Mouse (Mus musculus) C2C12 (cell line): ENCODE measurements around the gene Zzz3. TPM values are rescaled to one million over a fixed set of nuclear protein-coding genes. Genes with fewer than 3 reads are reported as not detected.

Experiments
- H3K27me3 ChIP-seq: one replicate; pipeline ENCODE4 v1.6.1; 2011; ENCODE audit not compliant: control insufficient read depth, insufficient read depth, insufficient read length
- H3K36me3 ChIP-seq: one replicate; pipeline ENCODE4 v1.6.1; 2011; ENCODE audit not compliant: control insufficient read depth, insufficient read depth
- H3K4me3 ChIP-seq: one replicate; pipeline ENCODE4 v1.5.1; 2011; ENCODE audit warnings: mild to moderate bottlenecking, control low read depth; ENCODE audit not compliant: poor library complexity, insufficient read depth, severe bottlenecking
- H3K79me2 ChIP-seq: one replicate; pipeline ENCODE4 v1.6.1; 2011; ENCODE audit not compliant: control insufficient read depth, insufficient read depth
- H3K79me3 ChIP-seq: one replicate; pipeline ENCODE4 v1.6.1; 2011; ENCODE audit warnings: low read depth, control low read depth
- H3ac ChIP-seq: one replicate; pipeline ENCODE3; 2011; ENCODE audit warnings: low read depth; ENCODE audit not compliant: control insufficient read depth, insufficient read length
- CEBPB ChIP-seq: IDR thresholded peaks from one replicate; pipeline ENCODE4 v1.6.1; 2011; ENCODE audit warnings: low read depth, mild to moderate bottlenecking, control low read depth, moderate library complexity
- CTCF ChIP-seq: IDR thresholded peaks from one replicate; pipeline ENCODE4 v1.5.1; 2011; ENCODE audit not compliant: control insufficient read depth, insufficient read depth, insufficient read length
- FOSL1 ChIP-seq: IDR thresholded peaks from one replicate; pipeline ENCODE4 v1.8.0; 2011; ENCODE audit warnings: mild to moderate bottlenecking, low read length; ENCODE audit not compliant: poor library complexity, insufficient read depth, severe bottlenecking
- MAX ChIP-seq: IDR thresholded peaks from one replicate; pipeline ENCODE4 v1.6.1; 2011; ENCODE audit warnings: mild to moderate bottlenecking, control low read depth
- MYOD1 ChIP-seq: IDR thresholded peaks from one replicate; pipeline ENCODE4 v1.6.1; 2011; ENCODE audit warnings: low read depth; ENCODE audit not compliant: control insufficient read depth, insufficient read length
- MYOG ChIP-seq: IDR thresholded peaks from one replicate; pipeline ENCODE4 v1.6.1; 2011; ENCODE audit not compliant: control insufficient read depth, insufficient read length; ENCODE audit errors: extremely low read depth
- USF1 ChIP-seq: IDR thresholded peaks from one replicate; pipeline ENCODE4 v1.6.1; 2011; ENCODE audit warnings: low read depth, mild to moderate bottlenecking, control low read depth, moderate library complexity
- polyA plus RNA-seq: library from polyadenylated mRNA; unstranded; fragments of >200 nt; fragmentation: generic; extraction: Trizol; gene quantifications from one replicate; pipeline ENCODE4 v1.2.1, GENCODE M21; 2012; ENCODE audit warnings: missing spikeins

The Zzz3 gene
- polyA plus RNA-seq, 1 experiment, result 7.6 TPM

DNA sequence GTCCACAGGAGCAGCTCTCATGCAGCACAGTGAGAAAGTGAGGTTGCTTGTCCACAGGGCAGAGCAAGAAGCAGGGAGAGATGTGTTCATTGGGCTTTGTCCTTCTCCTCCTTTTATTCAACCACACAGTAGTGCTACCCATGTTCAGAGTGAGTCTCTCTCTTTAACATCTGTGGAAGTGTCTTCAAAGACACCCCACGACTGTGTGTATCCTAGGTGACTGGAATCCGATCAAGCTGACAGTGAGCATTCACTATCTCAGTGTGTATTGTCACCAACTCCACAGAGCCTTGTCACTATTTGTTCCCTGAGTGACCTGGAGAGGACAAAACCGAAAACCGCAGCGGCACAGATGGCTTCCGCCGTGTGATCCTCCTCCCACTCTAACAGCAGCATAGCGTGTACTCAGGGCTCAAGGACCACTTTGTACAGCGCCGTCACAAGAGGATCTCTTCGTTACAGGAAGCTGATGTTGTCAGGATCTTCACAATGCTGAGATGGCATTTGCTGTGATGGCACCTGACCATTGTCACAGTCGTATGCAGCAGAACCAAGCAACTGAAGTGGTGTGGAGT lies 113.2 kb downstream of the Zzz3 start:
- TF ChIP-seq MYOD1, result no peak
- no peaks in the 10 kb centered on the region for H3K36me3 ChIP-seq
- H3K79me2 ChIP-seq, result no peaks in the 10 kb centered on the region
- no peaks in the 10 kb centered on the region for H3K79me3 ChIP-seq
- no peak overlapping the region for H3ac ChIP-seq
- H3K27me3 ChIP-seq, result no peaks in the 10 kb centered on the region
- no peak overlapping the region for H3K4me3 ChIP-seq

DNA sequence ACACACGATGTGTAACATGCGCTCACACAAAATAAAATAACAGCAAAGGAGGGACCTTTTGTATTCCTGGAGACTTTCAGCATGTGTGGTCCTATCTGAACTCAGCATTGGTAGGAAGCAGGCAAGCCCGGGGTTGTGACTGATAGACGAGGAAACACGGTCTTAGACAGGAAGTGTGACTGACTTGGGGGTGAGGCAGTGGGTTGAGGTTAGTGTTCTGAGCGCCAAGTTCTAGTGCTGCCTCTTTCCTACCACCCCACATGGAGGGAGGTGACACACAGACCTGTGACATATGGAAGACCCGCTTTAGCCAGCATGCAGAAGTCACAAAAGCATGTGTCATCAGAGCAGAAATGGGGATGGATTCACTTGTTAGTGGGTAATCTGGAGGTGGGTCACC lies 114.0 kb downstream of the Zzz3 start:
- Histone ChIP-seq H3K36me3 (no peaks in the 10 kb centered on the region), H3K27me3 (no peaks in the 10 kb centered on the region), H3K4me3 (no peak overlapping the region), H3K79me2 (no peaks in the 10 kb centered on the region), H3K79me3 (no peaks in the 10 kb centered on the region), H3ac (no peak overlapping the region)
- TF ChIP-seq CEBPB (no peak), USF1 (no peak), MYOG (no peak), FOSL1 (no peak), CTCF (no peak), MAX (no peak), MYOD1 (no peak)

Other genes starting within 250 kb of the Zzz3 start
- gene Gipc2, start 229.2 kb upstream of the Zzz3 start, polyA plus RNA-seq, result 1.2 TPM
- gene Dnajb4, start 185.2 kb upstream of the Zzz3 start, polyA plus RNA-seq, result 11.7 TPM
- gene Fubp1, start 185.1 kb upstream of the Zzz3 start, polyA plus RNA-seq, result 53.4 TPM
- 13.5 TPM for gene Nexn, start 129.1 kb upstream of the Zzz3 start, polyA plus RNA-seq
- 0.43 TPM for gene Miga1, start 55.1 kb upstream of the Zzz3 start, polyA plus RNA-seq
- 8.4 TPM for gene Usp33, start 49.0 kb upstream of the Zzz3 start, polyA plus RNA-seq